Mouse (Mus musculus) ES-E14 (cell line): ENCODE results near the gene Adgre5. TPM values are rescaled to one million over a fixed set of nuclear protein-coding genes. Genes with fewer than 3 reads are reported as not detected.

Experiments used
- DNase-seq: peaks from one replicate; pipeline ENCODE4 v3.0.0-alpha.2; 2013; ENCODE audit warnings: low read depth, low spot score
- H3K27ac ChIP-seq: 2 replicates; pipeline ENCODE4 v1.5.1; 2012; ENCODE audit warnings: low read depth, mild to moderate bottlenecking, low read length, moderate library complexity, mixed read lengths; ENCODE audit not compliant: poor library complexity, insufficient read depth, severe bottlenecking
- H3K36me3 ChIP-seq: 2 replicates; pipeline ENCODE4 v1.6.1; 2012; ENCODE audit warnings: mild to moderate bottlenecking, low read length, moderate library complexity, mixed read lengths; ENCODE audit not compliant: control insufficient read depth, poor library complexity, insufficient read depth, severe bottlenecking
- H3K4me1 ChIP-seq, 2 experiments: fragments of 150-350 bp in 1 of 2; sonication (generic) in 1 of 2; 2 replicates each; pipeline ENCODE4 v1.6.1; 2012; ENCODE audit warnings: low read length in 2 of 2, mild to moderate bottlenecking in 1 of 2, mixed read lengths in 1 of 2; ENCODE audit not compliant: control insufficient read depth in 2 of 2, insufficient read depth in 2 of 2, poor library complexity in 1 of 2
- H3K4me3 ChIP-seq, 2 experiments: fragments of 150-350 bp in 1 of 2; sonication (generic) in 1 of 2; 2 replicates each; pipeline ENCODE4 v1.5.1; 2012; ENCODE audit warnings: low read length in 2 of 2, low read depth in 1 of 2, mild to moderate bottlenecking in 1 of 2, mixed read lengths in 1 of 2; ENCODE audit not compliant: insufficient read depth in 1 of 2, poor library complexity in 1 of 2, severe bottlenecking in 1 of 2
- H3K9ac ChIP-seq: 2 replicates; pipeline ENCODE4 v1.6.1; 2012; ENCODE audit warnings: low read depth, mild to moderate bottlenecking, low read length, mixed read lengths; ENCODE audit not compliant: poor library complexity, insufficient read depth, severe bottlenecking
- H3K9me3 ChIP-seq: fragments of 150-350 bp; sonication (generic); 2 replicates; pipeline ENCODE4 v1.6.1; 2012; ENCODE audit warnings: low read depth, mild to moderate bottlenecking, low read length; ENCODE audit not compliant: control insufficient read depth, insufficient read depth
- CHD2 ChIP-seq: IDR thresholded peaks from 2 replicates; pipeline ENCODE4 v1.6.1; 2014; ENCODE audit warnings: mild to moderate bottlenecking, low read depth, low read length, inconsistent platforms
- HCFC1 ChIP-seq: IDR thresholded peaks from 2 replicates; pipeline ENCODE4 v1.6.1; 2012; ENCODE audit warnings: low read length, inconsistent platforms, borderline replicate concordance; ENCODE audit not compliant: insufficient read depth
- MAFK ChIP-seq: IDR thresholded peaks from 2 replicates; pipeline ENCODE4 v1.6.1; 2014; ENCODE audit warnings: mild to moderate bottlenecking, low read depth, low read length, inconsistent platforms; ENCODE audit not compliant: insufficient read depth
- ZC3H11A ChIP-seq: IDR thresholded peaks from 2 replicates; pipeline ENCODE4 v1.6.1; 2012; ENCODE audit warnings: low read depth, mild to moderate bottlenecking, inconsistent platforms, low read length, borderline replicate concordance
- ZNF384 ChIP-seq: IDR thresholded peaks from 2 replicates; pipeline ENCODE4 v1.6.1; 2012; ENCODE audit warnings: low read depth, low read length, inconsistent platforms
- in situ Hi-C, 2 experiments: fragments of 600-800 bp; cut with MboI; formaldehyde crosslinking; loops; one replicate each; pipeline ENCODE4 v1.15.1; 2025; ENCODE audit warnings: low sequenced_read_pairs in 2 of 2, inconsistent platforms in 1 of 2; ENCODE audit not compliant: unreplicated experiment in 2 of 2
- total RNA-seq: library from RNA; depleted of rRNA; stranded (reverse); fragments of 300-350 nt; gene quantifications from 2 replicates; pipeline ENCODE4 v1.2.3, GENCODE M21; 2012

Gene Adgre5
- total RNA-seq, 1 experiment = 92.2 TPM

DNA sequence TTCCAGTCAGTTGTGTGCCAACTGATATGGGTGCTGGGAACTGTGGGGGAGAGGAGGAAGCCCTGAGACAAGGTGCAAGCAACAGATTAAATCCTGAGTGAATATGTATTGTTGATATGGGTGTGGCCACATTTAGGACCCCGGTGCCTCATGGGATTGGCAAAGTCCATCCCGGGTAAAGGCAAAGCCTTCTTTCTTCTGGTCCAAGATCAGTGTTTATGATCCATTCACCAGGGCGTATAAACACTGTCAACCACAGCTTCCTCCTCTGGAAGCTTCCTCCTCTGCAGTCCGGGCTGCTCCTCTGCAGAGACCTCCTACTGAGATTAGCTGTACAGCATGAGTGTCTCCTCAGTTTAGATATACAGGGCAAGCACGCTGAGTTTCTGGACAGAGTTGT lies 27.4 kb upstream of the Adgre5 start:
- no peak overlapping the region for H3K4me3 ChIP-seq
- no peak for DNase-seq
- in situ Hi-C loops = no loop called here
- TF ChIP-seq MAFK (no peak), HCFC1 (no peak), CHD2 (no peak), ZNF384 (no peak)
- H3K36me3 ChIP-seq = no peaks in the 10 kb centered on the region
- no peak overlapping the region for H3K9ac ChIP-seq
- peaks cover 7 to 23% of the 10 kb centered on the region in 2 experiments; a peak in 2 of 4 replicates for H3K4me1 ChIP-seq
- H3K9me3 ChIP-seq = no peaks in the 10 kb centered on the region
- H3K27ac ChIP-seq = no peak overlapping the region

DNA sequence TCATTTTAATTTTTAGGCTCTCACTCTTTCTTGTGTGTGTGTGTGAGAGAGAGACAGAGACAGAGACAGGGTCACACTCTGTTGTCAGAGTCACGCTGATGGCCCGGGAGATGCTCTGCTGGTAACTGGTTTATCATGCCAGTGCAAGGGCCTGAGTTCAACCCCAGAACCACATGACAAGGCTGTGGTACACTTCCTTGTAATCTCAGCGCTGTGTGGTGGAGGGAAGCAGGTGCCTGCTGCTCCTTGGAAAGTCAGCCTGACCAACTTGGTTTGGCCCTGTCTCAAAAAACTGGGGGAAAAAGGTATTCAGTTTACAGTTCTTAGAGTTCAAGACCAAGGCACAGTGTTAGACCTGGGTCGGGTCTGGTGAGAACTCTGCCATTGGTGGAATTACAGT lies 26.3 kb upstream of the Adgre5 start:
- DNase-seq = no peak
- Histone ChIP-seq H3K4me3 (no peak overlapping the region), H3K36me3 (no peaks in the 10 kb centered on the region), H3K27ac (no peak overlapping the region), H3K9me3 (no peaks in the 10 kb centered on the region), H3K4me1 (peaks cover 7 to 20% of the 10 kb centered on the region in 2 experiments; a peak in 2 of 4 replicates), H3K9ac (no peak overlapping the region)
- TF ChIP-seq ZNF384 (no peak), MAFK (no peak), CHD2 (no peak), ZC3H11A (no peak), HCFC1 (no peak)
- in situ Hi-C loops = no loop called here

DNA sequence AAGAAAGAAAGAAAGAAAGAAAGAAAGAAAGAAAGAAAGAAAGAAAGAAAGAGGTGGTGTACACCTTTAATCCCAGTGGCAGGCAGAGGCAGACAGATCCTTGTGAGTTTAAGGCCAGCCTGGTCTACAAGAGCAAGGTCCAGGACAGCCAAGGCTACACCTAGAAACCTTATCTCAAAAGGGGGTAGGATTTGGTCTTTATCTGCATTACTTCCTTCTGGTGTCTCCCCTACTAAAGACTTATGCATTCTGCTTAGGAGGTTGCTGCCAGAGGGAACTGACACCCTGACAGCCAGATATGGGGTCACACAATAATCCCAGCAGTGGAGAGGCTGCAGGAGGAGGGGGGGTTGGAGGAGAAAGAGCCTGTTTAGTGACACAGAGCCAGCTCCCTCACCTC lies 24.5 kb upstream of the Adgre5 start:
- Histone ChIP-seq H3K9me3 (no peaks in the 10 kb centered on the region), H3K9ac (no peak overlapping the region), H3K27ac (no peak overlapping the region), H3K4me1 (peaks cover 2 to 15% of the 10 kb centered on the region in 2 experiments; a peak in 2 of 4 replicates), H3K36me3 (no peaks in the 10 kb centered on the region), H3K4me3 (no peak overlapping the region)
- no peak for DNase-seq
- in situ Hi-C loops = no loop called here
- no peak for TF ChIP-seq MAFK
- no peak for TF ChIP-seq HCFC1
- TF ChIP-seq ZNF384 = no peak
- no peak for TF ChIP-seq CHD2
- no peak for TF ChIP-seq ZC3H11A

DNA sequence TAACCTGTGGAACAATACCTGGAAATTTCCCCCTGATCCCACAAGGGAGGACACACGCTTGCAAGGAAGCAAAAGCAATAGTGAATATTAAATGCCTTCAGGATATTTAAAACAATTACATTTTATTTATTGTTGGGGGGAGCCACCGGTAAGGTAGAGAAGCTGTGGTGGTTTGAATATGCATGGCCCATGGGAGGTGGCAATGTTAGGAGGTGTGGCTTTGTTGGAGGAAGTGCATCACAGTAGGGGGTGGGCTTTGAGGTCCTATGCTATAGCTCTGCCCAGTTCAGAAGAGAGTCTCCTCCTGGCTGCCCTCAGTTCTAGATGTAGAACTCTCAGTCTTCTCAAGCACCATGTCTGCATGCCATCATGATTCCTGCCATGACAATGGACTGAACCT lies 23.6 kb upstream of the Adgre5 start:
- Histone ChIP-seq H3K36me3 (no peaks in the 10 kb centered on the region), H3K27ac (no peak overlapping the region), H3K4me3 (no peak overlapping the region), H3K9ac (no peak overlapping the region), H3K4me1 (peaks cover 1 to 12% of the 10 kb centered on the region in 2 experiments; a peak in 2 of 4 replicates), H3K9me3 (no peaks in the 10 kb centered on the region)
- TF ChIP-seq HCFC1 (no peak), MAFK (no peak), CHD2 (no peak), ZC3H11A (no peak), ZNF384 (no peak)
- in situ Hi-C loops = no loop called here
- DNase-seq = no peak

DNA sequence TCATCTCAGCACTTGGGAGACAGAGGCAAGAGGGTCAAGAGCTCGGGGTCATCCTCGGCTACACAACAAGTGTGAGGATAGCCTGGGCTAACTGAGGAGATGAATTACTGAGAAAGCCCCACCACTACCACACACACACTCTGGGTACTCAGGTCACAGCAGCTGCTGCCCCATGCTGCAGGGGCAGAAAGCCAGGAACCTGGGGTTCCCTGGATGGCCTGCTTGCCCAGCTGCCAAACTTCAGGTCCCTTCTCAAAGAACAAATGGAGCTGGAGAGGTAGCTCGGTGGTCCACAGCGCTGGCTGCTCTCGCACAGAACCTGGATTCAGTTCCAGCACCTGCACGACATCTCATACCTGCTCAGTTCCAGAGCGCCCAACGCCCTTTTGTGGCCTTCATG lies 23.0 kb upstream of the Adgre5 start:
- no peak for DNase-seq
- Histone ChIP-seq H3K36me3 (no peaks in the 10 kb centered on the region), H3K27ac (no peak overlapping the region), H3K4me3 (no peak overlapping the region), H3K9ac (no peak overlapping the region), H3K4me1 (peaks cover 0 to 7% of the 10 kb centered on the region in 2 experiments; a peak in 1 of 4 replicates), H3K9me3 (no peaks in the 10 kb centered on the region)
- in situ Hi-C loops = no loop called here
- TF ChIP-seq HCFC1 (no peak), CHD2 (no peak), ZNF384 (no peak), ZC3H11A (no peak), MAFK (no peak)
